Mouse (Mus musculus) lung, embryonic 15.5 days (tissue): ENCODE data around the gene Vmn2r106. TPM values are rescaled to one million over a fixed set of nuclear protein-coding genes. Genes with fewer than 3 reads are reported as not detected.

ENCODE experiments used
- ATAC-seq: fragments of 200-750 bp; cut with Nextera tagmentation; 2 replicates; pipeline ENCODE4 v1.8.0; 2017; ENCODE audit warnings: moderate number of reproducible peaks, borderline replicate concordance; ENCODE audit not compliant: low FRiP score, low TSS enrichment; ENCODE audit errors: extremely low read depth
- H3K27ac ChIP-seq: fragments of 300-500 bp; sonication (generic); 2 replicates; pipeline ENCODE4 v1.5.1; 2015; ENCODE audit warnings: moderate library complexity, mild to moderate bottlenecking, inconsistent platforms
- H3K27me3 ChIP-seq: fragments of 300-500 bp; sonication (generic); 2 replicates; pipeline ENCODE4 v1.6.1; 2015; ENCODE audit warnings: inconsistent platforms
- H3K36me3 ChIP-seq: fragments of 300-500 bp; sonication (generic); 2 replicates; pipeline ENCODE4 v1.6.1; 2015; ENCODE audit warnings: inconsistent platforms
- H3K4me1 ChIP-seq: fragments of 300-500 bp; sonication (generic); 2 replicates; pipeline ENCODE4 v1.6.1; 2015; ENCODE audit warnings: inconsistent platforms
- H3K4me2 ChIP-seq: fragments of 300-500 bp; sonication (generic); 2 replicates; pipeline ENCODE4 v1.6.1; 2015; ENCODE audit warnings: inconsistent platforms, mild to moderate bottlenecking, moderate library complexity
- H3K4me3 ChIP-seq: fragments of 300-500 bp; sonication (generic); 2 replicates; pipeline ENCODE4 v1.5.1; 2015; ENCODE audit warnings: mild to moderate bottlenecking, inconsistent platforms
- H3K9ac ChIP-seq: fragments of 300-500 bp; sonication (generic); 2 replicates; pipeline ENCODE4 v1.6.1; 2015; ENCODE audit warnings: inconsistent platforms
- H3K9me3 ChIP-seq: fragments of 300-500 bp; sonication (generic); 2 replicates; pipeline ENCODE4 v1.6.1; 2016; ENCODE audit warnings: inconsistent platforms
- WGBS: fragments of 180-500 bp; shearing (Covaris S2); methylation state at CpG from one replicate; pipeline ENCODE4 v1.1.7; 2015; 5-methylcytosine and 5-hydroxymethylcytosine counted together
- polyA plus RNA-seq: library from polyadenylated mRNA; unstranded; fragments of >200 nt; fragmentation: Nextera tagmentation; extraction: Ambion mirVana; gene quantifications from 2 replicates; pipeline ENCODE4 v1.2.1, GENCODE M21; 2015

Vmn2r106 gene
- polyA plus RNA-seq: not detected in 2 replicates

- Histone ChIP-seq H3K36me3 (no peaks in the 10 kb centered on the region), H3K27me3 (no peaks in the 10 kb centered on the region), H3K27ac (no peak within 1 kb of the TSS), H3K4me2 (no peak within 1 kb of the TSS), H3K9ac (no peak within 1 kb of the TSS), H3K4me1 (no peaks in the 10 kb centered on the region), H3K4me3 (no peak within 1 kb of the TSS), H3K9me3 (no peaks in the 10 kb centered on the region)
- ATAC-seq: no peak
- WGBS: 48% methylated on average over 1 of the region's 1 CpGs
These were observed at the start of gene Vmn2r106 for GRCm38 (mm10) chr17:20285453-20285852. Gene Vmn2r106 (minus strand): TSS chr17:20285553.

- Histone ChIP-seq H3K4me3 (no peak overlapping the region), H3K9ac (no peak overlapping the region), H3K27ac (no peak overlapping the region), H3K4me2 (no peak overlapping the region), H3K36me3 (no peaks in the 10 kb centered on the region), H3K27me3 (no peaks in the 10 kb centered on the region), H3K4me1 (no peaks in the 10 kb centered on the region), H3K9me3 (no peaks in the 10 kb centered on the region)
- 73% methylated on average over 1 of the region's 1 CpGs for WGBS
- no peak for ATAC-seq
These were observed 20.4 kb upstream of the Vmn2r106 start for GRCm38 (mm10) chr17:20305790-20306189.

- H3K36me3 ChIP-seq: no peaks in the 10 kb centered on the region
- no peaks in the 10 kb centered on the region for H3K4me1 ChIP-seq
- H3K27ac ChIP-seq: no peak overlapping the region
- no peak overlapping the region for H3K4me3 ChIP-seq
- no peak overlapping the region for H3K4me2 ChIP-seq
- no peaks in the 10 kb centered on the region for H3K9me3 ChIP-seq
- H3K9ac ChIP-seq: no peak overlapping the region
- no peak for ATAC-seq
- no peaks in the 10 kb centered on the region for H3K27me3 ChIP-seq
These were observed 1.6 kb upstream of the Vmn2r106 start for GRCm38 (mm10) chr17:20286906-20287305.

- no peak overlapping the region for H3K27ac ChIP-seq
- no peaks in the 10 kb centered on the region for H3K4me1 ChIP-seq
- no peaks in the 10 kb centered on the region for H3K36me3 ChIP-seq
- no peaks in the 10 kb centered on the region for H3K27me3 ChIP-seq
- H3K9ac ChIP-seq: no peak overlapping the region
- WGBS: 62% methylated on average over 4 of the region's 4 CpGs
- no peak for ATAC-seq
- no peak overlapping the region for H3K4me3 ChIP-seq
- H3K9me3 ChIP-seq: no peaks in the 10 kb centered on the region
- no peak overlapping the region for H3K4me2 ChIP-seq
These were observed 29.8 kb downstream of the Vmn2r106 start for GRCm38 (mm10) chr17:20255522-20255921.

GRCm38 (mm10) chr17:20234952-20235351 is 50.4 kb downstream of the Vmn2r106 start, which contains the start of gene Vmn2r105:
Gene Vmn2r105 (minus strand): TSS chr17:20235052.
- H3K4me1 ChIP-seq: no peaks in the 10 kb centered on the region
- no peak within 1 kb of the TSS for H3K4me2 ChIP-seq
- H3K27ac ChIP-seq: no peak within 1 kb of the TSS
- H3K9me3 ChIP-seq: no peaks in the 10 kb centered on the region; the same call in 1 of the 2 replicates
- no peaks in the 10 kb centered on the region for H3K27me3 ChIP-seq
- H3K36me3 ChIP-seq: no peaks in the 10 kb centered on the region
- no peak for ATAC-seq
- H3K9ac ChIP-seq: no peak within 1 kb of the TSS
- WGBS: 66% methylated on average over 2 of the region's 2 CpGs
- no peak within 1 kb of the TSS for H3K4me3 ChIP-seq

Other genes starting within 250 kb of the Vmn2r106 start
- gene Vmn2r104, start 237.2 kb downstream of the Vmn2r106 start, polyA plus RNA-seq: not detected in 2 replicates
- not detected in 2 replicates for gene Fpr-rs7, start 171.3 kb downstream of the Vmn2r106 start, polyA plus RNA-seq
- gene Fpr-rs6, start 102.5 kb downstream of the Vmn2r106 start, polyA plus RNA-seq: not detected in 2 replicates
- gene Vmn2r105, start 50.5 kb downstream of the Vmn2r106 start, polyA plus RNA-seq: not detected in 2 replicates
- gene Vmn2r107, start 59.7 kb upstream of the Vmn2r106 start, polyA plus RNA-seq: not detected in 2 replicates
- not detected in 2 replicates for gene Vmn1r224, start 128.6 kb upstream of the Vmn2r106 start, polyA plus RNA-seq
- gene Vmn2r108, start 195.8 kb upstream of the Vmn2r106 start, polyA plus RNA-seq: not detected in 2 replicates
- not detected in 2 replicates for gene Vmn1r225, start 212.6 kb upstream of the Vmn2r106 start, polyA plus RNA-seq